Mouse (Mus musculus): ENCODE measurements around the gene Cdk9. TPM values are rescaled to one million over a fixed set of nuclear protein-coding genes. Genes with fewer than 3 reads are reported as not detected.

Cdk9 gene
- 100 to 1,000 TPM in 2 of 4 experiments, 10 to 100 TPM in 2; 95.8 to 114 (median 105) TPM for total RNA-seq (2022)

DNA sequence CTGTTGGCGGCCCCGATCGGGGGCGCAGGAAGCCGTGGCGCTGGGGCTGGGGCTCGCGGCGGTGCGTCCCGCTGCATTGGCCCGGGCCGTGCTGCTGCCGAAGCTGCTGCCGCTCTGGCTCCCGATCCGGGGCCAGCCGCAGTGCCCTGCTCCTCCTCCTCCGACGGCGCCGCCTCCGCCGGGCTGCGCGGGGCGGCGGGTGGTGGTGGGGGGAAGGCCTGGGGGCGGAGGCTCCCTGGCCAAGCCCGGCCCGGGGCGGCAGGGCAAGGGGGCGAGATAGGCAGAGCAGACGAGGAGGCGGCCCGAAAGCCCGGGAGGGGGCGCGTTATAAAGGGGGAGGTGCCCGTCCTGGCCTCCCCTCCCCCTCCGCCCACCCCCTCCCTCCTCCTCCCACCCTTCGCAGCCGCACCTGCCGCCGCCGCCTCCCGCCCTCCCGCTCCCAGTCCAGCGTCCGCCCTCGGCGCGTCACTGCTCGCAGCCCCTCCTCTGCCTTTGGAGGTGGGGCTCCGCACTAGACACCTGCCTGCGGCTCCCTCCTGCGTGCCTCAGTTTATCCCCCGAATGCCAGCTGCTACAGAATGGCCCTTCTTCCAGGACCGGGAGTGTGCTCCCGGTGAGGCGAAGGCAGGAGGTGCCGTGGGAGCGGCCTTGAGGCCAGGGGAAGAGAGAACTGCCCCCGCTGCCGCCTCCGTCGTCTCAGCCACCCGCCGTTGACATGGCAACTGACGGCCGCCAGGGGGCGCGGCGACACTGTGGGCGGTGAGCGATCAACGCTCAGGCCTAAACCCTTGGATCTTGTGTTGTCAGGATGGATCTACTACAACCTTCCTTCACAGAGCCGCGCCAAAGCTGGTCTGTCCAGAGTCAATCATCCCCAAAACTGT, at the start of gene Cdk9:
Gene Cdk9, minus strand, starts transcription at position 143 of the 884 bp plus-strand sequence.
- DNase-seq (ENCODE audit: low spot score in 2 of 2), result peak; percentile 86 to 88

DNA sequence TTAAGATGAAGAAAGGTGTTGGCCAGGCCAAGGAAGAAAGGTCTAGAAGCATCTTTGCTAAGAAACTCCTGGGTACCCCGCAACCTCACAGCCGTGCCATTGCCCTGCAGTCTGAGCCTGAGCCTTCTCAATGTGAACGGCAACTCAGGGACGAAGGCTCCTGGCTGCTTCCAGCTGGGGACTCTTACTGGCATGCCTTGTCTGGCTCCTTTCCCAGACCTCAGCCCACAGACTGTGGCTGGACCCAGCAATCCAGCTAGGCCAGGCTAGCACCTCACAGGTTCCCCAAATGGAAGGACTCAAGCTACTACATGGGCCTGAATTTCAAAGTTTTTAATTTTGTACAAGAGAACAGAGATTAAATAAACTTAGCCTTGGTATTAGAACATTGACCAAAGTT, 49.0 kb upstream of the Cdk9 start:
- no peak for DNase-seq (ENCODE audit: low spot score in 2 of 2)

DNA sequence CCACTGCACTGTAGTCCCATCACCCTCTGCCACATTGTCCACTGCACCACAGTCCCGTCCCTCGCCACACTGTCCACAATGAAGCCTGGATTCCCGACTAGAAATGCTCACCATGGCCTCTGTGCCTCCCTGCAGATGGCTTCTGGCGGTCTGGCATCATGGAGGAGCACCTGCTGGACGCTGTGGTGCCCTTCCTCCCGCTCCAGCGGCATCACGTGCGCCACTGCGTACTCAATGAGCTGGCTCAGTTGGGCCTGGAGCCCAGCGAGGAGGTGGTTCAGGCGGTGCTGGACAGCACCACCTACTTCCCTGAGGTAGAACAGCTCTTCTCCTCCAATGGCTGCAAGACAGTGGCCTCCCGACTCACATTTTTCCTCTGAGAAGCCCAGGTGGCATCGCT, 48.5 kb upstream of the Cdk9 start:
- DNase-seq (ENCODE audit: low spot score in 2 of 2), result no peak

DNA sequence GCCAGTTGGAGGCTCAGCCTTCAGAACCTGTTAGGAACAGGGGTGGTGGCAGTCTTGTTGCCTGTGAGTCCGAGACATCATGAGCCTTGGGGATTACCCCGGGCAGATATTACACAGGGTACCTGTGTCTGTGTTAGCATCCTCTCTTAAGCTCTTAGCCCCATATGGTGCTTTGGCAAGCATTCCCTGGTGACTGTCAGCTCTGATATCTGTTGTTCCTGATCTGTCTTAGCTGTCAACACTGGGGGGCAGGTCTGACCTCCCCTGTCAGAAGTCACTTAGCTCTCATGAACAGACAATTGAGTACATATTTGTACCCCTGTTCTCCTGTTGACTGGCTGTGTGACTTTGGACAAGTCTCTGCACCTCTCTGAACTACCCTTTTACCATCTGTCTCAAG, 46.1 kb upstream of the Cdk9 start:
- no peak for DNase-seq (ENCODE audit: low spot score in 2 of 2)

DNA sequence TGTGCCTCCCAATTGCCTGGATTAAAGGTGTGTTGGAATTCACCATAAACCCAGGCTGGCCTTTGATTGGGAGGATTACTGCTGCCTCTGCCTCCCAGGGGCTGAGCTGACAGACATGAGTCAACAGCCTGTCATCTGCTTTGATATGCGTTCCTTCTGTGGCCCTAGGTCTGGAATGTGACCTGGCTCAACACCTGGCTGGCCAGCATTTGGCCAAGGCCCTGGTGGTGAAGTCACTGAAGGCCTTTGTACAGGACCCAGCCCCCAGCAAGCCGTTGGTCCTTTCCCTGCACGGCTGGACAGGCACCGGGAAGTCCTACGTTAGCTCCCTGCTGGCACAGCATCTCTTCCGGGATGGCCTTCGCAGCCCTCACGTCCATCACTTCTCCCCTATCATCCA, 45.6 kb upstream of the Cdk9 start:
- no peak for DNase-seq (ENCODE audit: low spot score in 2 of 2)

DNA sequence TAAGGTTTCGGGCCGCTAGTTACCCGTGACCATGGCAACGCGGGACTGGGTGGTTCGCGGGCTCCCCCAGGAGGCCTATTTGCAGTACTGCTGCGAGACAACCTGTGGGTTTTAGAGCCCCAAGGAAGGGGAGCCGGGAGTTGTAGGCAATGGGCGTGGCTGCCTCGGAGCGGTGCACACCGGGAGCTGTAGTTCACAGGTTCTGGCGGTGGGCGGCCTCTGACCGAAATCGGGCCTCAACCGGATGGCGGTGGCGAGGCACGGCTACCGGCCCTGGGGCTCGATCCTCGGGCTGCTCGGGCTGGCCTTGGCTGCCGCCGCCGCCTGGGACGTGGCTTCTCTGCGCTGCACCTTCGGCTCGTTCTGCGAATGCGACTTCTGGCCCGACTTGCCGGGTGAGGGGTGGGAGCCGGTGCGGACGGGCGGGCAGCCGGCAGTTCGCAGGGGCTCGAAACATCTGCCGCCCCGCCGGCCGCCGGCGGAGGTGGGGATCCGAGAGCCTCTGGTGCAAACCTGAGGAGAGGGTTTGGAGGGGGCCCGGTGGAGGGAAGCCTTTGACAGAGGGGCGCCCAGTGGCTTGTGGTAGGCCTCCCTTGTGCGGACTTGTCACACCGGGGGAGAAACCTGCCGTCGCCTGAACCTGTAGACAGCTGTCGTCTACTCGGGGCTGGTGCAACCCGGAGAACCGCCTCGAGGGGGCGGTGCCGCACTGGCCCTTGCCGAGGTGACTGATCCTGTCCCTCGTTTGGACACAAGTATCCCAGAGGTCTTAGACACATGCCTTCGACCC, 44.4 kb upstream of the Cdk9 start, which contains the start of gene Tor2a:
Gene Tor2a, plus strand, starts transcription at position 179 of the 790 bp plus-strand sequence.
- DNase-seq (ENCODE audit: low spot score in 2 of 2), result peak; percentile 87 to 96

DNA sequence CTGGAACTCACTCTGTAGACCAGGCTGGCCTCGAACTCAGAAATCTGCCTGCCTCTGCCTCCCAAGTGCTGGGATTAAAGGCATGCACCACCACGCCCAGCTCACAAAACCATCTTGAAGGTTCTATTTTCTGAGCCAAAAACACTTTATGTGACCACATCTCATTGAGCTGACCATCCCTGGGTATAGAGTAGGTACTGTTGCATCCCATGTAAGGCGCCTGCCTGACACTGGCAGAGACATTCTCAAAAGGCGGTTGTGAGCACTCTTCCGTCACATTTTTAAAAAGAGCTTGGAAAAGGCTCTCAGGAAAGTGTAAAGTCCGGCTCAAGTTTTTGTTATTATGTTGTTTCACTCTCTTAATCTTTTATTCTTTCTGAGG, 43.8 kb upstream of the Cdk9 start:
- DNase-seq (ENCODE audit: low spot score in 2 of 2), result no peak

DNA sequence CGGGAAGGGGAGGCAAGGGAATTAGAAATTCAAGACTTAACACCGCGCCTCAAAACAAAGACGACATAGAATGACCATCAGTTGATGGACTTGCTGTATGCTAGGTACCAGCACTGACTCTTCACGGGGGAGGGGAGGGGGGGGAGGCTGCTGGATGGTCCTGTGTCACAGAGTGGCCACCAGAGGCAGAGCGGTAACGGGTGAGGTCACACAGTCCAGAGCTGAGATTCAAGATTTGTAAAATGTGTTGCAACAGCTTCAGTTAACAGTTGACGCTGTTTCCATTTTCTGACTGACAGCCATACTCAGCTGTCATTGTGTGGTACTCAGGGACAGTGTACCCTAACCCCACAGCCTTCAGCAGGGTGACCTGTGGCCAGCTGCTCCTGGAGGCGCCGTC, 39.3 kb upstream of the Cdk9 start:
- DNase-seq (ENCODE audit: low spot score in 2 of 2), result no peak

DNA sequence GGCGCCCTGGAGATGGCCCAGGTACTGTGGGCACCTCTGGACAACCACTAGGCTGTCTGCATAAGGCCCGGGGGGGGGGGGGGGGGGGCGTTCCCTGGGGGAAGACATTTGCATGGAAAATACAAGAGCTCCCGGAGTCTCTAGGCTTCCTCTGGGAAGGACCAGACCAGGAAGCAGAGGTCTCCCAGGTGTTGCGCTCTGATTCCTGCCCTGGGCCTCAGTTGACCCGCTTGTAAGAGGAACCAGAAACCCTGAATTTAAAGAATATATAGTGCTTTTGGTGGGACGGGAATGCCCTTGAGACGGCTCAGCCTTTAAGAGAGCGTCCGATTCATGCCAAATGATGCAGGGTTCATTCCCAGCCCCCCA, 38.8 kb upstream of the Cdk9 start:
- no peak for DNase-seq (ENCODE audit: low spot score in 2 of 2)

DNA sequence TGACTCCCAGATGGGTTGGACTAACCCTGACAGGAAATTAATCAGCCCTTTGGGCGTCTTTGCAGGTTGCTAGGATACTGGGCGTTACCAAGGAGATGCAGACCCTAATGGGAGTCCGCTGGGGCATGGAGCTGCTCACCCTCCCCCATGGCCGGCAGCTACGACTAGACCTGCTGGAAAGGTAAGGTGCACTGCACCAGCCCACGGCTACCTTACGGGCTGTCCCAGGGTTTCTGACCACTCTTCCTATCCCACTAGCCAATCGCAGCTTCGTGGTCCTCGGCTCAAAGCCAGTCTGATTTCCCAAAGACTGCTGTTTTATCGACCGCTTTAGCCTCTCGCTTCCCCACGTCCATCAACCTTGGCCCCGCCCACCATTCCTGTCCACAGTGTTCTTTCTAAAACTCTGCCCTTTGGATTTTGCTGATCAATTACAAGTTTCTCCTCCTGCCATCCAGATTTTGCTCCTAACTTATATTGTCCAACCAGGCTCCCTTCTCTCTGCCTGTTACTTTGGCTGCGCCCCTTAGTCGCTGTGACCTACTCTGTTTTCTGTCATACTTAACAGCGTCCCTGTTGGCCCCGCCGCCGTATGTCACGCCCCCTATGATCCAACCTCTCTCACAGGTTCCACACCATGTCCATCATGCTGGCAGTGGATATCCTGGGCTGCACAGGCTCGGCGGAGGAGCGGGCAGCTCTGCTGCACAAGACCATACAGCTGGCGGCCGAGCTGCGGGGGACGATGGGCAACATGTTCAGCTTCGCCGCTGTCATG, 38.2 kb upstream of the Cdk9 start:
- DNase-seq (ENCODE audit: low spot score in 2 of 2), result no peak

DNA sequence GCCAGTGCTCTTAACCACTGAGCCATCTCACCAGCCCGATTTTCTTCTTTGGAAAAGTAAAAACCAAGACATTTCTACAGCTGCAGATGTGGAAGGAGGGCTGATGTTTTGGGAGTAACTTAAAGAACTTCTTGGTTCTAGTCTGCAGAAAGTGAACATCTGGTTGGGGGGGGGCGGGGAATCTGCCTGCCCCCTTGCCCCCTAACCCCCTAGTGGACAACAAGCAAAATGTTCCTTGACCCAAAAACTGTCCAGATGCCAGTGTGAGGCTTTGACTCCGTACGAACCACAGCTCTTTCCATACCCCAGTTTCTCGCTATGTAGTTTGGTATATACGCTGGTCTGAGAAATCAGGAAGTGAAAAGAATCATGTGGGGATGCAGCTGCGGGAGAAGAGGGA, 37.3 kb upstream of the Cdk9 start:
- no peak for DNase-seq (ENCODE audit: low spot score in 2 of 2)

DNA sequence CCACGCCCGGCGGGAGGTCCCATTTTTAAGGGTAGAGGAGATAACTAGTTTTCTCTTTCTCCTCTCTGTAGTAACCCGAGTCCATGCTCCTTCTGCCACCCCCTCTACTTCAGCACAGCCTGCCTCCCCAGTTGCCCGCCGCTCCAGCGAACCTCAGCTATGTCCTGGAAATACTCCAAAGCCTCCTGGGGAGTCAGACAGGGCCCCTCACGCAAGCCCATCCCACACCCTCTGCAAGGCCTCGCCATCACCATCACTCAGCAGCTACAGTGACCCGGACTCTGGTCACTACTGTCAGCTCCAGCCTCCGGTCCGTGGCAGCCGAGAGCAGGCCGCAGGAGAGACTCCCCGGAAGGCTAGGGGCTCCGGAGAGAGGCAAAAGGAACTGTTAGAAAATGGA, 36.2 kb upstream of the Cdk9 start:
- no peak for DNase-seq (ENCODE audit: low spot score in 2 of 2)

DNA sequence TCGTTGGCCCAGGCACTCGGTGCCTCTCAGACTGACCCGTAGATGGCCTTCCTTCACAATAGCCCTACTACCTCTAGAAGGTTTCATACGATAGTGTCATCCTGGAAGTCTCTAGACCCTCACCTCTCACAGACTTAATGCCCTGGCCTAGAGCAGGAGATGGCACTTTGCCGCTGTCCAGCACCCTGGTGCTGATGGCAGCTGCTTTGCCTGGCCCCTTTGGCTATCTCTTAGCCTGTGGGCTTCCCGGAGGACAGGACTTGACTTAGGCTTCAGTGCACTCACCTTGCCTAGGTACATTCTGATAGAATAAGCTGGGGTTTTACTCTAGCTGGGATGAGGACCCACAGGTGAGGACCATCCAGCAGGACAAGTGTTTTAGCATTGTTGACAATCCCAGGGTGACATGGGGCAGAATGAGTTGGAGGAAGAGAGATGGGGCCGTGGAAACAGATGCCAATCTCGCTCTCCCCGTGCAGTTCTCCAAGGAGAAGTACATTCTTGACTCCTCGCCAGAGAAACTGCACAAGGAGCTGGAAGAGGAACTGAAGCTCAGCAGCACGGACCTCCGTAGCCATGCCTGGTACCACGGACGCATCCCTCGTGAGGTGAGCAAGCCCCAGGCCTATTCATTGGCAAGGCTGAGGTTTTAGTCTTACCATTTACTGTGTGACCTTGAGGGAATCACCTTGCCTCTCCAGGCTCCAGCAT, 31.6 kb upstream of the Cdk9 start:
- no peak for DNase-seq (ENCODE audit: low spot score in 2 of 2)

DNA sequence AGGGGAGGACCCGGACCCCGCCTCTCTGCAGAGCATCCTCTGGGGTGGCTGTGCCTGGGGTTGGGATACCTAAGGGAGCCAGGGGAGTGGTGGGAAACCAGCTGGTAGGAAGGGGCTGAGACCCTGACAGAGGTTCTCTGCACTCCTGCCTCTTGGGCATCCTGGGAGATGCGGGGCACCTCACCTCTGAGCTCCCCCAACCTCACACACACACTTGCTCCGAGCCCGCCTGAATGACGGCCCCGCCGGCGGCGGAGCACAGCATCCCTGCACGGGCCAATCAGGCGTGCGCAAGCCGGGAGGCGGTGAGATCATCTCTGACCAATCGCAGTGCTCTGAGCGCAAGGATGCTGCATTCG, 29.3 kb upstream of the Cdk9 start:
- DNase-seq (ENCODE audit: low spot score in 2 of 2), result peak; percentile 65 to 85

DNA sequence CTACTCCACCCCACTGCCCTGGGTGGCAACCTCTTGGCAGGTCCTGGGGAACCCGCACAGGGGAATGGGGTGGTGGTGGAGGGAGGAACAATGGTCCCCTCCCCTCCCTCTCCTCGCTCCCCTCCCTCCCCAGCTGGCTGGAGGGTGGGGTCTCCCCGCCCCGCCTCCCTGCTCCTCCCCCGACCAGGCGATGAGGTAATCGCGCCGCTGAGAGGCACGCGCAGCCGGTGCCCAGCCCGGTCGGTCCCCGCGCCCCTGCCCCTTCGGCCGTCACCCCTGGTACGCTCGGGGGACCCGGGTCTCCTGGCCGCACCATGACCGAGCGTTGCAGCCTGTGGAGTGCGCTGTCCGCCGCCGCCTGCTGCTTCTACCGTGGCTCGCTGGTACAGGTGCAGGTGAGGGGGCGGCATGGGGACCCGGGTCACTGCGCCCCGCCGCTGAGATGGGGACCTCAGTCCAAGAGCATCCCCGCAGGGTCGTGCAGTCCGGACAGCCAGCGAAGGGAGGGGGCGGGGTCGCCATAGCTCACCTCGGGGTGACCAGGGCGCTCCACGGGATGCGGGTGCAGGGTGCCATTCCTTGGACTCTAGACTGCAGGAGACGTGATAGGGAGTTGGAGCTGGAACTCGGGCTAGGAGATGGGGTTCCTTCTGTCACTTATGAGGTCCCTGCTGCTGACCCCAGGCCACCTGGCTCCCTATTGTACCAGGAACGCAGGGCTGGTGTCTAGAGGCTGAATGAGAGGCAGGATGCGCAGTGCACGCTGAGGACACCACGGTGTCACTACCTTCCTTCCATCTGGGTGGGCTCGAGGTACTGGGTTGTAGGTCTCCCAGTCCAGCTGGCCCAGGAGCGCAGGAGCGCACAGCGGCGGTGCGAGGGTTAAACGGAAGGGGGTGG, 28.6 kb upstream of the Cdk9 start:
- peak in 1 of 2 experiments; percentile 31 for DNase-seq (ENCODE audit: low spot score in 2 of 2)

DNA sequence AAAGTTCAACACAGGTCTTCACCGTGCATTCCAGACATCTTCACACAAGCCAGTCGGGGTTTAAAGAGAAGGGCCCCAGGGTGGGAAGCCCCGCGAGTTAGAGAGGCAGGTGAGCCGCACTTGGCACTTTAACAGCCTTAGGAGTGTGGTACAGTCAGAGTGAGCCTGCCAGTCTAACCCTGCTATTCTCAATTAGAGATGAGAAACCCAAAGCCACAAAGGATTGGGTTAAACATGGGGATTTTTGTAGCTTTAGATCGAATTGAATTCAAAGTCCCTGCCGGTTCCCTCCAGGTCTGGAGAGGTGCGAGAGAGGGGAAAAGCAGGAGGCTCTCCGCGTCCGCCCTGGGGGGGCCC, 28.0 kb upstream of the Cdk9 start, which contains the start of gene 6330409D20Rik:
Gene 6330409D20Rik, minus strand, starts transcription at position 101 of the 357 bp plus-strand sequence.
- no peak for DNase-seq (ENCODE audit: low spot score in 2 of 2)

DNA sequence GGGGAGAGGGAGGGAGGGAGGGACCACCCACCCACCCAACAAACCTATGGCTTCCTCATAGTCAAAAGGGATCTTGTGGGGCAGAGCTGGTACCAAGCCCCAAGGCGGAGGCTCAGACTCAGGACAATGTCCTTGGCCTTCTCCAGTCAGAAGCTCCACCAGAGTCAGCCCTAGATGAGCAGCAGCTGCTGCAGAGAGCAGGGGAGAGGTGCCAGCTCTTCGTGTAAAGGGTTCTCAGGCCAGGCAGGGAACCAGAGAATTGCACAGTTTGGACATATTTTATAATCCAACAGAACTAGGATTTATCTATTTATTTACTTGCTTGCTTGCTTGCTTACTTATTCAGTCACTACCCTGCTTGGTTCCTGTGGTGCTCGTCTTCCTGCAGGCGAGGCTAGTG, 26.4 kb upstream of the Cdk9 start:
- DNase-seq (ENCODE audit: low spot score in 2 of 2), result no peak

DNA sequence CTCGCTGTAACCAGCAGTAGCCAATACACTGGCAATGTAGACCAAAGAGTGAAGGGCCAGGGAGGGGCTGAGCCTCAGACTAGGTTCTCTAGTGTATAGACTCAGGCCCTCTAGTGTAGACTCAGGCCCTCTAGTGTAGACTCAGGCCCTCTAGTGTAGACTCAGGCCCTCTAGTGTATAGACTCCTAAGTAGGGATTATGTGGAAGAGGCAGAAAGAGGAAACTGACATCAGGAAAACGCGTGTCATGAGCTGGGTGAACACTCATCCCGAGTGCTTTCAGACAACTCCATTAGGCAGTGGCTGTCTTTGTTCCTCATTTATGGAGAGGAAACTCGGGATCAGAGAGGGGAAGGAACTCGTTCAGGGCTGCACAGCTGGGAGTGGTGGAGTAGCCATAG, 24.1 kb upstream of the Cdk9 start:
- no peak for DNase-seq (ENCODE audit: low spot score in 2 of 2)

DNA sequence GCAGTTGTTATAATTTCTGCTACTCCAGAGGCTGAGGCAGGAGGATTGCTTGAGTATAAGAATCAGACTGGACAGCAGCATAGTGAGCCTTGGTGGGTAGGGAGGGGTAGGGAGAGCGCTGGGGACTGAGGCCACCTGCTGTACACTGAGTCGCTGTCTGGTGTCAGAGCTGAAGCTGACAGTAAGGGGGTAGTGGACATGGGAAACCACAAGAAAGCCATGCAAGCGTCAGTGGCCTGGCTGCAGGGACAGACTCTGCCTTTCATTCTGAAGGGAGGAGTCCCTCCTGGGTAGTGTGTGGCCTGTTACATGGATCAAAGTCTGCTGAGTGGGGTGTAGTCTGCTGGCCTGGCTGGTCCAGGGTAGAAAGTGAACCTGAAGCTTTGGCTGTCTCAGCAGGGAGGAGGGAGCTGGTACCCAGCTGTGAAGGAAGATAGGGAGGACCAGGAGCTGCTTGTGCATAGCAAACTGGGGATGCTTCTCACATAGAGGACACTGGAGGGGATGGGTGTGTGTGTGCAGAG, 23.5 kb upstream of the Cdk9 start:
- no peak for DNase-seq (ENCODE audit: low spot score in 2 of 2)

DNA sequence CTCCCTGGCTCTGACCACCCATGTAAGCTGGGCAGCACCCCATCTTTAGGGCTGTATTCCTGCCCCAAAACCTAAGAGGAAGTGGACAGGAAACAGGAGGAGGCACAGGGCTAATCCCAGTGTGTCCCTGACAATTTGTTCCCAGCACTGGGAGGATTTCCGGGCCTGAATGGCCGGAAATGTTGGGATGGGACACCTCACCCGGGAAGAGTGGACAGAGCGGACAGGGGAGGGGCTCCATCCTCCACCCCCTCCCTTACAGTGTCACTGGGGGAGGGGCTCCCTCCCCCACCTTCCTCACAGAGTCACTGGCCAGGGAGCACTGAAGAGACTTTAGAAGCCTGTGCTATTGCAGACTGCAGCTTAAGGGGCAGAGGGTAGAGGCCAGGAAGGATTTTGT, 22.1 kb upstream of the Cdk9 start:
- DNase-seq (ENCODE audit: low spot score in 2 of 2), result no peak
